Mouse (Mus musculus) c-Kit-positive CD71-negative TER-119-negative erythroid progenitor cells, embryonic 14.5 days (primary cell): ENCODE measurements around the gene Sh3bp4.

Source experiments
- DNase-seq: peaks from one replicate; pipeline ENCODE4 v3.0.0-alpha.2; 2013; ENCODE audit warnings: low read depth

Gene Sh3bp4

DNA sequence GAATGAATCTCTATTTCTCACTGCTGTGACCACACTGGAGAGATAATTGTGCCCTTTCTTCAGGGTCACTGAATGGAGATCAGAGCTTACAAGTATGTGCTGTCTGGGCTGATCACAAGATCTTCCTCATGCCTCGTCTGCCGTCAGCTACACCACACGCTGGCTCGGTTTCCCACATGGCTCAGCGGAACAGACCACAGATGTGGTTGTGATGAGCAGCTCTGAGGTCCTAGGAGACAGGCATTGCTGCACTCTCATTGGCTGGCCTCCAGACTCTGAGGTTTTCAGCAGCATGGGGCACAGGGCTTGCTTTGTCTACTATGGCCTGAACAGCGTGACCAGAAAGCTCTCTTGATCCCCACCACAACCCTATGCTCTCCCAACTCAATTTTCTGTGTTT, 60.2 kb downstream of the Sh3bp4 start:
- no peak for DNase-seq

DNA sequence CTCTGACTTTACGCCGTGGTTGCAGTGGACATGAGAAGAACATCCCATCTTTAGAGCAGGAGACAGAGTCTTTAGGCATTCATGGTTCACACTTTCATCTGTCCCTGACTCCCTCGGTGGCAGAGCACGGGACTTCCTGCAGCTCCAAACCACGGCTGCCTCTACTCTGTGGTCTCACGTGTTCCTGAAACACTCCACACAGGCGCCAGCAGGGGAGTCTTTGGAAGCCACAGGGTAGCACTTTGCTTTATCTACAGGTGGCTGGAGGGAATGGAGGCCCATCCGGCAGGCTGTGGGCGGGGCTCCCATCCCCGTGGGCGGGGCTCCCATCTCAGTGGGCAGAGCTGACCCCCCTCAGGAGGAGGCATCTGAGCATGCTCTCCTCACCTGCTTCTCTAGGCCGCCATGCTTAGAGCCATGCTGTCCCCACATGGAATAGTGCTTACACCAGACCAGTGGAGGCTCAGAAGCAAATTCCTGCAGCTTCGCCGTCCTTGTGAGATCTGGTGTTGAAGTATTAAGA, 60.9 kb downstream of the Sh3bp4 start:
- DNase-seq = no peak

DNA sequence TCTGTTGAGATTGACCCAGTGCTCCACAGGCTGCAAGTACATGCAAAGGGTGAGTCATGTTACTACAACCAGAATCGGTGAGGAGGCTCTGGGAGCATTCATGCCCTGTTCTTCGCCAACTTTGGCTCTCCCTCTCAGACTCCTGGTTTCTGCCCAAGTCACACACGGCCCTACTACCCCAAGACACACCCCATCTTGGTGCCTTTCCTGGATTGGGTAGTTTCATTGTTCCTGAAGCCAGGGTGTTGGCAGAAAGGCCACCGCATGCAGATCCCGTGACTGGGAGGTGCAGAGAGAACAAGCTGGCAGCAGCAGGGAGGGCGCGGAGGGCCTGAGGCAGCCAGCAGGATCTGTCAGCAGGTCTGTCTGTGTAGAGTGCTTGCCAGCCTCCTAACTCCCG, 61.5 kb downstream of the Sh3bp4 start:
- DNase-seq = no peak

DNA sequence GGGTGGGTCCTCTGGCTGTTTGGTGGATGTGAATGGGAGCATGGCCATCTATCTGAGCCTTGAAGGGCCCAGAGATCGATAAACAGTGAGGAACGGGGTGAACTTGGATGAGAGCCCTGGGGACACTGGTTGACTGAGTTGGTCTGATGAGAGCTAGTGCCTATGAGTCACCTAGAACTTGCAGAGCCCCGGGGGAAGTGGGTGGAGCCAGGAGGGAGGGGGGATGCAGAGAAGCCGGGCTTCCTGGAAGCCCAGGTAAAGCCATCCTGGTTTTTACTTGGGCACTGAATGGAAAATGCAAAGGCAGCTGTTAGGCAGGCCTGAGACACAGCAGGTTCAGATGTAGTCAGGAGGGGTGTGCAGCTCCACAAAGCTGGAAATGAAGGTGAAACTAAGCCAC, 63.1 kb downstream of the Sh3bp4 start:
- DNase-seq = no peak

DNA sequence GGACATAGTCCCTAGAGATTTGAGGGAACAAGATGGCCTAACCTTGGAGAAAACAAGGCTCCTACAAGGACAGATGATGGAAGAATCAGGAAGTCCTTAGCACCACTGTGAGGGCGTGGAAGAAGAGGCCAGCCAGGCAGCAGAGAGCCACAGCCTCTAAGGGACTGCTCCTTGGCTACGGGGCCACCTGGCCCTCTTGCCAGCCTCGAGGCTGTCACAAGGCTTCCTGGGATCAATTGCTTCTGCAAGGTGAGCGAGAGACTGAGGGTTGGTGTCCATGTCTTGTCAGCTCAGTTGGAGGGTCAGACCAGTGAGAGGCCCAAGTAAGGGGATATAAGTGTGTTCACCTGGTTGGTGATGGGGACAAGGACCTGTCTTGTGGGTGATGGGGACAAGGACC, 63.5 kb downstream of the Sh3bp4 start:
- DNase-seq = no peak

DNA sequence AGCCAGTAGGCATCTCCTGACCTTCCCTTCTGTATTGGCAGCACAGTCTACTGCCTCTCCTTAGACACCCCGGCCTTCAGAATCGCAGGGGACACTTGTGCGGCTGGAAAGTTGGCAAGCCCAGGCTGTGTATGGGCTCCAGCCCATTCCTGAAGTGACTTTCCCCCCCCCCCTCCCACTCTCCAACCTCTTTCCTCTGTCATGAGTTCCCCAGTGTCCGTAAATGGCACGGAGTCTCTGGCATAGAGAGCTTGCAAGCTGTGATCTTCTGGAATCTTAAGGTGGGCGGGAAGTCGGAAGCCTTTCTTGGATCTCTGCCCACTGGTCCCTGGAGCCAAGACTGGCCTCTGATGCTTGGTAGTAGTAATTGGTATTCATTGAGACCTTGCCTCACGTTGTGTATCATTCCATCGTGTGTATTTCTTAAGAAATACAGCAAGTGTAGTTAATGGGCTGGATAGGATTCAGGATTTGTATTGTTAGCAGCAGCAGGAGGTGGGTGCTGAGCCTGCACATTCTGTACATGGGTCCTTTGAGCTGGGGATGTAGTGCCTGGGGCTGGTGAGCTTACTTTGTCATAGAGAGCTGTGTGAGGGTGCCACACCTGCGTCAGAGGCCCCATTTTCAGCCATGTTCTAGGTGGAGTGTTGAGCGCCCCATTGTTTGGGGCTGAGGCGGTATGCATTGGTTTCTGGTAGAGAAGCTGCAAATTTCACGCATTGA, 66.0 kb downstream of the Sh3bp4 start:
- no peak for DNase-seq

DNA sequence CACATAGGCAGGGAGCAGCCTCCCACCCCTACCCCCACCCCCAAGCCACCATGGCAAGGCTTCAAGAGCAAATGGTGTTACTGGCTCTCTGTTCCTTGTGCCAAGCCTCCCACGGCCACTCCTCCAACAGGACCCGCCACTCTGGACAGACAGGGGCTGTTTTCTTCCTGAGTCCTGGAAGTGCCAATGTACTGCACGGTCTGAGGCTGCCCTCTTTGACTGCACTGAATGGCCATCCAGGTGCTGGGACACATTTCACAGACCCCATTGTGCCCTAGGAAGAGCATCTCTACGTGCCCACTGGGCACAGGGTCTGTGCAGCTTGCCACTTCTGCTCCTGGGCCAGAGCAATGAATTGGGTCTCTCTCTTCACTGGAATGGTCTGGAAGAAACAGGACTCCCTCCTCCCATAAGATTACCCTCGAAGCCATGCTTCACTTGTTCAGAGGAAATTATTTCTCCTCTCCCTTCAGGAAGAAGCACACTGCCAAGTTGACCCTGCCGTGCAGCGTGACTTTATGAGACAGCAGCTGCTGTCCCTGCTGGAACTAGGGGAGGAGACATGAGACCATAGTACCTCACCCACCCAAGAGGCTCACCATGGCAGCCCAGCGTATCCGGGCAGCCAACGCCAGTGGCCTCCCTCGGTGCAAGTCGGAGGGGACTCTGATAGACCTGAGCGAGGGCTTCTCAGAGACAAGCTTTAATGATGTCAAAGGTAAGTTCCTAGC, 67.0 kb downstream of the Sh3bp4 start:
- DNase-seq = no peak

DNA sequence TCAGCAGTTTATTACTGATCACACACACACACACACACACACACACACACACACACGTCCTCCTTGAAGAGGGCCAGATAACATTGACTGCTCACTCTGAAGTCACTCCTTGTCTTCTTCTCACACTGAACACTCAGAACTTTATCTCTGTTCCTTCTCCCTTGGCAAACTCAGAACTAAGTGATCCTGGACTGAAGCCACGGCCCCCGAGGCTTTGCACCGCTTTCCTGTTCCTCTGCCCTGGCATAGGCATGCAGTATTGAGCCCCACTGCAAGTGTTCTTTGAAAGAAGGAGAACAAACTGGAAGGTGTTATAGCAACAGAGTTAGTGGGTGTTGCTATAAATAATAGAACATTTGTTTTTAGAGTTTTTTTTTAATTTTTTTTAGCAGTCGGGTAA, 68.1 kb downstream of the Sh3bp4 start:
- no peak for DNase-seq

DNA sequence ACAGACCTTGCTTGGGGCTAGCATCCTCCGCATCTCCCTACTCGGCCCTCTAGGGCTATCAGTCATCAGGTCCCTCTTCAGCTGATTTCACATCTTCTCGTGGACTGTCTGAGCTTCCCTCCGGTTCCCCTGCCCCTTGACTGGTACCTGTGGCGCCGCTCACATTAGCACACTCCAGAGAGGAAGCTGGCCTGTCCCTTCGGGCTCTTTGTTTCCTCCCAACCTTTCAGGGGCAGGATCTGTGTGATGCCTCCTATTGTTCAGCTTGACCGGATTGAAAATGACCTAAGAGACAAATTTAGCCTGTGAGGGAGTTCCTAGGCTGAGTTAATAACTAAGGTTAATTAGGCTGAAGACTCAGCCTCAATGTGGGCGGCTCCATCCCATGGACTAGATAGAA, 69.9 kb downstream of the Sh3bp4 start:
- DNase-seq = no peak

DNA sequence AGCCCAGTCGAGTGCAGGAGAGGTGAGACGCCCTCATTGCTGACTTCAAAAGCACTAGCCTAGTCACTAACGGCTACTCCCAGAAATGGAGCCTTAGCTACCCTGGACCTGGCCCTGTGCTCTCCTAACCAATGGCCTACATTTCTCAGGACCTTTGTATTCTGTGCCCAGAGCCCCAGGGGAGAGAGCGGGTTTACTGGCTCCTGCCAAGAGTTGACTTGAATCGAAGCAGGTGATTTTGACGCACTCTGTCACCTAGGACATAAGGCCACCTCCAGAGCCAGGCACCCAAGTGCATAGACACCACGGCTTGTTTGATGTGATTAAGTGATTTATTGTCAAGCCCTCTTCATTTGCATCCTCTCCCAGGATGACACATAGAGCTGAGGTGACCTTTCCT, 80.9 kb downstream of the Sh3bp4 start:
- DNase-seq = no peak

DNA sequence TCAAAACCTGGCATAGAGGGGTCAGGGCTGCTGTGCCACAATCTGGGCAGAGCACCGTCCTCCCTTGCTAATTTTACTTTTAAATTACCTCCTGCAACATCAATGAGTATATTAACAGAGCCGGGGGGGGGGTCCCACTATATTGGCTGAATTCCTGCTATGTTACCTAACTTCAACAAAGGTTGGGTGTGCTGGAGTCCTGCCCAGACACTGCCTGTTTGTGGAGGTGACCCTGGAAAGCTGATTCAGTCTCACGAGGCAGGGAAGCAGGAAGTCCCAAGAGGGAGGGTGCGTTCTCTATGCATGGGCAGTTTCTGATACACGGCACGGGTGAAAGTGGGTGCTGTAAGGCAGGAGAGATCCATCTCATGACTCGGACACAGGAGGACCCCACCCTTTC, 82.4 kb downstream of the Sh3bp4 start:
- DNase-seq = no peak

DNA sequence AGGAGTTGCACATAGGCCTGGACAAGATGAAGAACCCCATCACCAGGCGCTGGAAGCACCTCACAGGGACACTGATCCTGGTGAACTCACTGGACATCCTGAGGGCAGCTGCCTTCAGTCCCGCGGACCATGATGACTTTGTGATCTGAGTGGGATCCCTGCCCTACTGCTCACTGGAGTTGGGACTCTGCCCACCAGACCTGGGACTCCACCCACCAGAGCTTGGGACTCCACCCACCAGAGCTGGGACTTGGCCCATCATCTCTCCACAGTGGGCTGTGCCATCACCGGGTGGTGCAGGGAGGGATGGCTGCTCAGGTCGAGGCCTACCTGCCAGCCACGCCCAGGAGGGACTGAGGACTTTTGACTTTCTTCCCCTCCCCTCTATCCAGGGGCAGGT, 83.0 kb downstream of the Sh3bp4 start:
- DNase-seq = no peak

DNA sequence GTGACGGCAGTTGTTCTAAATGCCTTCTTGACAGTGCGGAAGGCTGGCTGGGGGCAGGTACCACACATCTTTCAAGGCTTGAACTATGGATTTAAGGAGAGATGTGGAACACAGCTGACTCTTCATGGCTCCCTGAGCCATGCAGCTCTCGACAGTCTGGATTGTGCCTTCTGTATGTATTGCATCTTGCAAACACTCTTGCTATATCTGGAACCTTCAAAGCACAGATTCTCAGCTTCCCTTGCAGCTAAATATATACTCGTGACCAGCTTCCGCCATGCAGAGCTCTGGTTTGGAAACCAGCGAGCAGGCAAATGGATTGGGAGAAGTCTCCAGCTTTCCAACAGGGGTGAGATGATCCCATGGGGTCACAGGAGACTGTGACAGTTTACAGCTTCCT, 93.3 kb downstream of the Sh3bp4 start:
- no peak for DNase-seq

DNA sequence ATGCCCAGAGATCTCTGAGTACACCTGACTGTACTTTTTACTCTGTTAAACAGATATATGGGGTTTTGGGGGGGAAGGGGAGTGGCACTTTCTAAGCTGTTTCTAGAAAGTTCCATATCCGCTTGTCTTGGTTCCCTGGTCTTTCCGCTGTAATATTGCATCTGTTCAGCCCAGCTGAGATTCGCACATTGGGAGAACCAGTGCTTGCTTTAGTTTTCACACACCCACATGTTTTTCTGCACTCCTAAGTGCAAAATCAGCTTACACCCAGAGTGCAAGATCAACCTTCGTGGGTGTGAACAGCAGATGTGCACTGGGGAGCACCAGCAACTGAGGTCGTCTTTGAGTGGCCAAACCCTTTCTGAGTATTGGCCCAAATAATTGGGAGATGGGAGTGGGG, 94.1 kb downstream of the Sh3bp4 start:
- DNase-seq = no peak

DNA sequence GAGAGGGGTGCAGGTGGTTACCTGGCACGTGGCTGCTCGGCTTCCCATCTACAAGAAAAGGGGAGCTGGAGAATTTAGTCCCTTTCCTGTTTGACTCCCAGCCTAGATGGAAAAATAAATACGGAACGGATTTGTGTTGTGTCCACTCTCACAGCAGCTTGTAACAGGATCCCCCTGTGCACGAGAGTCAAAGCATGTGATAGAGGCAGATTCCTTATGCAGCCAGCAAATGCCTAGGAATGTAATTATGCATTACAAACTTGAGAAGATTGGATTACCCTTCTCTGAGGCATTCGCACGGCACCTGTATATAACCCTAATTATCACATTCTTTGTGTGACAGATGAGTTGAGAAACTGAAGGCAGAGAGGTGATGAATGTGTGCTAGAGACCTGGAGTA, 94.5 kb downstream of the Sh3bp4 start:
- DNase-seq = no peak

DNA sequence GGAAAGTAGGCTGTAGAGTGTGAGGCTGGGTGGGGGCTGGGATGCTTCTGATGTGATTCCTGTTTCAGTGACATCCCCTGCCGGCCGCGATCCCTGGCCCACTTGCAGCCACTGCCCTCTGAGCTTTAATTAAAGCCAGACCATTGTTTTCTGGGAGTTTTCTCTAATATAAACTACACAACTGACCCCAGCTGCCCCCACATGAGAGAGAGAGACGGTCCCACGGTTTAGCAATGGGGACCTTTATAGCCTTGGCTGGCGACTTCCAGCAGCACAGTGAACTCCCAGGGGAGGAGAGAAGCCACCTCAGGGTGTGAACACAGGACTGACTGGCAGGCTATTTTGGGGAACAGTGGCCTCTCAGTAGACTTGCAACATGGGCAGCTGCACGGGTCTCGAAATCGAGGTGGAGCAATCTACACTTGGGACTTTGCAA, 96.6 kb downstream of the Sh3bp4 start:
- no peak for DNase-seq

DNA sequence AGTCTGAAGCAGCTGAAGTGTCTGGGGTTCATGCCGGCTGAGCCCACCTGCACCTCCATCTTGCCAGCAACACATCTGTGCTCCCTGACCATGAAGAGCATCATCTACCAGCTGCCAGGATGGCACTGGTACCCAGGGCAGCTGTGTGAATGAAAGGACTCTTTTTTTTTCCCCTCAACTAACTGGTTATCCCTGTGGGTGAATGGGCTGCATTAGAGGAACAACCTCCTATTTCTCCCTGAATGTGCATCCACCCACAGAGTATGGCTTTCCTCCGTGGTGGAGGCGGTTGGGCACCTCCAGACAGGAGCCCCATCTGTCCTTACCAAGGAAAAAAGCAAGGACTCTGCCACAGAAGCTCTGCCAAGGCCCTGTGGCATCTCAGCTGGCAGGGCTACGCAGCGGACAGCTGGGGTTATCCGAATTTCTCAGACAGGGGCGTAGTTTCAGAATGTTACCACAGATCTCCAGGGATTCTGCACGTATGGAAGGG, 101.1 kb downstream of the Sh3bp4 start:
- no peak for DNase-seq

DNA sequence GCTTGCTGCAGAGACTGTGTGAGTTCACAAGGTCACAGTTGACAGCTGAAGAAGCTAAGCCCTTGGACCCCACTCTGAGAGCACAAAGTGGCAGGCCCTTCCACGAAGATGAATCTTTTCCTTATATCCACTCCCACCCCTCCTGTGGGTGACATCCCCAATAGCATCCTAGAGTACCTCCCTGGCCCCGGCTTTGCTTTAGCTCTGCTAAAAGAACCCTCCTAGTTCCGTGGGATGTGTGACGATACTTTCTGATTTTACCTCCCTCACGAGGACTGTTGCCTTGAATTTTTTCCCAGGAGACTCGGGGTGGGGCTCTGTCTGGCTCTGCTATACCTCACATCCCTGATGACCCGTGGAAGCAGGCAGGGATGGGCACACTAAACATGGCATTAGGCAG, 104.4 kb downstream of the Sh3bp4 start:
- DNase-seq = no peak

DNA sequence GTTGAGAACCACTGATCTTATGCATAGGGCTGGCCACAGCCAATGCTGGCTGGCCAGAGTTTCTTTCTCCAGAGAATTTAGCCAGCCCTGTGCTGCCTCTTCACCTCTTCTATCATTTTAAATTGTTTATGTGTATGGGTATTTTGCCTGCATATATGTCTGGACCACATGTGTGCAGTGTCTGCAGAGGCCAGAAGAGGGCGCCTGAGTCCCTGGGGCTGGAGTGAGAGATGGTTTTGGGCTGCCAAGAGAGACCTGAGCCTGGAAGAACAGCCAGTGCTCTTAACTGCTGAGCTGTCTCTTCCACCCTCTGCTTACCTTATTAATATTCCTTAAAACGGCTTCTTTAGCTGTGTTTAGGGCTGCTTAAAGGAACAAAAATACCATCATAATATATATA, 105.1 kb downstream of the Sh3bp4 start:
- DNase-seq = no peak

DNA sequence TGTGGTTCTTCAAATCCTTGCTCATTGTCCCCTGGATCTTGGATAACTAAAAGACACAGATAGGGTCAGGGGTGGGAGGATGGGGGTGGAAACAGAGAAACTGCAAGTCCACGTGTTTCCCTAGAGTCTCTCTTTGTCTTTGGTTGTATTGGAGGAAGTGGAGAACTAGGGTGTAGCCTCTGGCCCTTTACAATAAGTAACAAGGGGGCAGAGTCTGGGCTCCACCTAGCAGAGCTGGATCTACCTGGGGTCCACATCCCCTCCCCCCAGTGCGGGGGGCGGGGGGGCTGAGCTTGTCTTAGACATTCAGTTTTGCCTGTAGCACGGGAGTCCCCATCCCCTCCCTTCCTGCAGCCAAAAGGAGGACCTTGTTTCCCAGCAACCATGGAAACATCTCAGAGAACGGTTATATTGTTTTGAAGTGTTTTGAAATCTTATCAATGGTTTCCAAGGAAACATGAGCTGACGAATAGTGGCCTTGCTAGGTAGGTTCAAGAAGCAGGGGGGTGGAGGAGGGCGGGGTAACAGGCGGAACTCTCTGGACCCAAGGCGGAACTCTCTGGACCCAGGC, 113.1 kb downstream of the Sh3bp4 start:
- no peak for DNase-seq

DNA sequence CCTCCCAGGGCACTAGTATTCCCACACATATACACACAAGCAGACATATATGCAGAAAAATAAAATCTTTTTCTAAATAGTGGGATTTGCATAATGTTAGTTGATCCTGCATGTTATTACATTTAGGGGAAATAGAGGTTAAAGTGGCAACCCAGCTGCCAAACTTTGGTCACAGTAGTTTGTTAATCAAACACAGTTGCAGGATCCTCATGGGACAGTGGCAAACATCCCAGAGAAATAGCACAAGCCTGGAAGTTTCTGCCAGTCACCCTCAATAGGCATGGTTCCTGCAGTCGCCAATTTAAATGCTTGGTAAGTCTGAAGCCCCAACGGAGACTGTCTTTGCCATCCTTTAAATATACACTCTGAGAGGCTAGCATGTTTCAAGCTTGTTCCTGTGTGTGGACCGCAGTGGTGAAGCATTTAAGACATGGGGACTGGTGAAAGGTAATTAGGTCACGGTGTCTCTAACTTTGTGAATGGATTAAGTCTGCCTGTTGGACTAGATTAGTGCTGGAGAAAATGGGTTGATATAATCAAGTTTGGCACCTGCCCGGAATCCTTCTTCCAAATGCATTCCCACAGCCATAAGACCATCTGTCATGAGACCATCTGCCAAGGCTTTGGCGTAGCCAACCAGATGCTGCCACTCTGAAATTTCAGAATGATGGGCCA, 114.0 kb downstream of the Sh3bp4 start:
- no peak for DNase-seq

DNA sequence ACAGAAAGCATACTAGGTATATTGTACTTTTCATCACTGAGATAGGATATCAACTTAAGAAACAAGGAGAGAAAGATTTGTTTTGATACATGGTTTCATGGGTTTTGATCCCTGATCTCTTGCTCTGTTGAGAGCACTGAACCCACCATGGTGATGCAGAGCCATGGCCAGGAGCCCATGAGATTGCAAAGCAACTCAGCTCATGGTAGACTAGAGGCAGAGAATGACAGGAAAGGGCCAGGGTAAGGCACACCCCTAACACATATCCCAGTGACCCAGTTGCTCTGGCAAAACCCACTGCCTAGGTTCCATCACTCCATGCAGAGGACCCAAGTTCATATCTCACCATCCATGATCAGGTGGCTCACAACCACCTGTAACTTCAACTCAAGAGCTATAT, 114.6 kb downstream of the Sh3bp4 start:
- DNase-seq = no peak

DNA sequence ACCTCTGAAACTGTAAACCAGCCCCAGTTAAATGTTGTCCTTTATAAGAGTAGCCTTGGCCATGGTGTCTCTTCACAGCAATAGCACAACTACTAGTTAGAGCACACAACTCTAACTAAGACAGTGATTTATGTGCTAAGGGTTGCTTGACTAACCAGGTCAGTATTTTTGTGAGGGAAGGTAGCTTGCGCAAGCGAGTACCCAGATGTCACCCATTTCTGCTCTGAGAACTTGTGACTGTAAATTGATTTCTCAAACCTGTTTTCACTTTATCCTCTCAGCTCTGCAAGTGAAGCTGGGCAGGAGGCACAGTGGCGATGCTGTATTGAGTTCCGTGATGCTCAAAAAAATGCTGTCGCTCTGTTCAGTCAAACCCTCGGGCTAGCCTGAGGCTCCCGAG, 117.2 kb downstream of the Sh3bp4 start:
- no peak for DNase-seq
